Mouse (Mus musculus): Measurements from ENCODE around the gene Fam187b. TPM values are rescaled to one million over a fixed set of nuclear protein-coding genes. Genes with fewer than 3 reads are reported as not detected.

The Fam187b gene
- polyA plus RNA-seq, 1 experiment, result not detected

DNA sequence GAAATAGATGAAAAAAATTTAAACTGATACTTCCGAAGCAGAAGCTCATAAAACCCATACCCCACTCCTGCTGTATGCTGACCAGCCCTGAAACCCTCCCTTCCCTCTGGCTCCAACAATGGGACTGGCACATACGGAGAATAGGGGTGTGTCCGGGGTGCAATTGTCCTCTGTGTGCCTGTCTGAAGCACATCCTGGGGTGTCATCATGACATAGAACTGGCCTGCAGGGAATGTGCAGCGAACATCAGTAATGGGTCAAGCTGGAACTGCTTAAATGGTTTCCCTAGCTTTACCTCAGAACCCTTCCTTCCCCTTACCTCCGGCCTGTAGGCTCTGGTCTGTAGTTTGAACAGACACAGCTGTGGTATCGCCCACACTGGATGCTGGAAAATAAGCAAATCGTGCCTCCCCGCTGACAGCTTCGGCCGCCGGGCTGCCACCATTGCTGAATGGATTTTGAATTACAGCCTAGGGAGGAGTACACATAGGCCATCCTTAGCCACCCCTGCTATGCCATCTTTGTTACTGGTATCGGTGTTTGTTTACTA is 18.5 kb upstream of the Fam187b start:
- Histone ChIP-seq H3K27me3 (ENCODE audit: control insufficient read depth, insufficient read depth, insufficient read length) (no peaks in the 10 kb centered on the region), H3ac (ENCODE audit: control insufficient read depth, insufficient read length) (peak overlapping the region; percentile 89), H3K4me3 (peak overlapping the region; percentile 32), H3K36me3 (ENCODE audit: control insufficient read depth, insufficient read depth) (peaks cover 3% of the 10 kb centered on the region), H3K79me2 (ENCODE audit: control insufficient read depth, insufficient read depth) (peaks cover 8% of the 10 kb centered on the region), H3K4me2 (ENCODE audit: low read depth) (peak overlapping the region; percentile 55)
- TF ChIP-seq TCF3 (IDR thresholded peaks at IDR 0.05; ENCODE audit: insufficient read length, low read depth), result no peak
- TF ChIP-seq MYOD1 (IDR thresholded peaks at IDR 0.05; ENCODE audit: control insufficient read depth in 1 of 3, insufficient read length in 2 of 3, low read depth in 2 of 3), result no peak
- no peak for TF ChIP-seq E2F4 (IDR thresholded peaks at IDR 0.05; ENCODE audit: insufficient read depth)
- no peak for TF ChIP-seq SRF (IDR thresholded peaks at IDR 0.05; ENCODE audit: control insufficient read depth, insufficient read length, low read depth)
- no peak for TF ChIP-seq MYOG (IDR thresholded peaks at IDR 0.05; ENCODE audit: control insufficient read depth in 1 of 3, insufficient read depth in 1 of 3, insufficient read length in 2 of 3, low read depth in 2 of 3)
- TF ChIP-seq USF1 (IDR thresholded peaks at IDR 0.05; ENCODE audit: low read depth), result no peak
- TF ChIP-seq MAX (IDR thresholded peaks at IDR 0.05; ENCODE audit: low read depth), result no peak
- TF ChIP-seq POLR2A (IDR thresholded peaks at IDR 0.05; ENCODE audit: insufficient read length, low read depth), result no peak
- no peak for TF ChIP-seq POLR2AphosphoS2 (IDR thresholded peaks at IDR 0.05; ENCODE audit: insufficient read length, low read depth)
- TF ChIP-seq CEBPB (IDR thresholded peaks at IDR 0.05; ENCODE audit: insufficient read depth, poor library complexity, severe bottlenecking), result no peak

- TF ChIP-seq MAX (IDR thresholded peaks at IDR 0.05; ENCODE audit: low read depth) (no peak), CEBPB (IDR thresholded peaks at IDR 0.05; ENCODE audit: insufficient read depth, poor library complexity, severe bottlenecking) (no peak), TCF3 (IDR thresholded peaks at IDR 0.05; ENCODE audit: insufficient read length, low read depth) (no peak), SRF (IDR thresholded peaks at IDR 0.05; ENCODE audit: control insufficient read depth, insufficient read length, low read depth) (no peak), REST (IDR thresholded peaks at IDR 0.05; ENCODE audit: insufficient read depth, insufficient read length) (no peak), POLR2A (IDR thresholded peaks at IDR 0.05; ENCODE audit: insufficient read length, low read depth) (peak; percentile 55), MYOD1 (IDR thresholded peaks at IDR 0.05; ENCODE audit: control insufficient read depth in 1 of 3, insufficient read length in 2 of 3, low read depth in 2 of 3) (peak in 2 of 3 experiments; percentile 41 to 65), MYOG (IDR thresholded peaks at IDR 0.05; ENCODE audit: control insufficient read depth in 1 of 3, insufficient read depth in 1 of 3, insufficient read length in 2 of 3, low read depth in 2 of 3) (peak in 2 of 3 experiments; percentile 65 to 76)
- Histone ChIP-seq H3K4me3 (peak overlapping the region; percentile 32), H3K36me3 (ENCODE audit: control insufficient read depth, insufficient read depth) (no peaks in the 10 kb centered on the region)
These were observed 17.8 kb upstream of the Fam187b start for GRCm38 (mm10) chr7:30955584-30956356.

DNA sequence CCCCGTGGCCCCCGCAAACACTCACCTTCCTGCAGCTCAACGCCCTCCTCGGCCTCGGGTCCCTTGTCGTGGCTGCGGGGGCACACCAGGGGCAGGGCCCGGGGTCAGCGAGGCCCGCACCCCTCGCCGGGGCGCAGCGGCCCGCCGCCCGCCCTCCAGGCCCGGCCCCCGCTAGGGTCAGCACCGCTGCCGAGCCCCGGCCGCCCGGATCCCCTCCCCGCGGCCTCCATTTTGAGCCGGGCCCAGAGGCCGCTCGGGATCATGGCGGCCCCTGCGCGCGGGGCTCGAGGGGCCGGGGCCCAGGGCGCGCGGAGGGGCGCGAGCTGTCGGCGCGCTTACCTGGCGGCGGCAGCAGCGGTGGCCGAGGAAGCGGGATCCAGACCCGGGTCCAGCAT is 17.2 kb upstream of the Fam187b start:
- peak overlapping the region; percentile 89 for H3ac ChIP-seq (ENCODE audit: control insufficient read depth, insufficient read length)
- H3K79me2 ChIP-seq (ENCODE audit: control insufficient read depth, insufficient read depth), result peaks cover 8% of the 10 kb centered on the region
- no peak overlapping the region for H3K4me2 ChIP-seq (ENCODE audit: low read depth)
- TF ChIP-seq MAX (IDR thresholded peaks at IDR 0.05; ENCODE audit: low read depth) (no peak), USF1 (IDR thresholded peaks at IDR 0.05; ENCODE audit: low read depth) (no peak), MYOG (IDR thresholded peaks at IDR 0.05; ENCODE audit: control insufficient read depth in 1 of 3, insufficient read depth in 1 of 3, insufficient read length in 2 of 3, low read depth in 2 of 3) (no peak), TCF3 (IDR thresholded peaks at IDR 0.05; ENCODE audit: insufficient read length, low read depth) (no peak), POLR2A (IDR thresholded peaks at IDR 0.05; ENCODE audit: insufficient read length, low read depth) (no peak), CEBPB (IDR thresholded peaks at IDR 0.05; ENCODE audit: insufficient read depth, poor library complexity, severe bottlenecking) (no peak), MYOD1 (IDR thresholded peaks at IDR 0.05; ENCODE audit: control insufficient read depth in 1 of 3, insufficient read length in 2 of 3, low read depth in 2 of 3) (no peak), E2F4 (IDR thresholded peaks at IDR 0.05; ENCODE audit: insufficient read depth) (no peak), REST (IDR thresholded peaks at IDR 0.05; ENCODE audit: insufficient read depth, insufficient read length) (no peak), SRF (IDR thresholded peaks at IDR 0.05; ENCODE audit: control insufficient read depth, insufficient read length, low read depth) (no peak)
- H3K4me3 ChIP-seq, result peak overlapping the region; percentile 32
- H3K27me3 ChIP-seq (ENCODE audit: control insufficient read depth, insufficient read depth, insufficient read length), result no peaks in the 10 kb centered on the region
- no peaks in the 10 kb centered on the region for H3K36me3 ChIP-seq (ENCODE audit: control insufficient read depth, insufficient read depth)

More at GRCm38 (mm10) chr7:30955584-30956356, 17.8 kb upstream of the Fam187b start:
- peak overlapping the region; percentile 89 for H3ac ChIP-seq (ENCODE audit: control insufficient read depth, insufficient read length)
- peaks cover 8% of the 10 kb centered on the region for H3K79me2 ChIP-seq (ENCODE audit: control insufficient read depth, insufficient read depth)
- H3K27me3 ChIP-seq (ENCODE audit: control insufficient read depth, insufficient read depth, insufficient read length), result no peaks in the 10 kb centered on the region
- peak overlapping the region; percentile 55 for H3K4me2 ChIP-seq (ENCODE audit: low read depth)

DNA sequence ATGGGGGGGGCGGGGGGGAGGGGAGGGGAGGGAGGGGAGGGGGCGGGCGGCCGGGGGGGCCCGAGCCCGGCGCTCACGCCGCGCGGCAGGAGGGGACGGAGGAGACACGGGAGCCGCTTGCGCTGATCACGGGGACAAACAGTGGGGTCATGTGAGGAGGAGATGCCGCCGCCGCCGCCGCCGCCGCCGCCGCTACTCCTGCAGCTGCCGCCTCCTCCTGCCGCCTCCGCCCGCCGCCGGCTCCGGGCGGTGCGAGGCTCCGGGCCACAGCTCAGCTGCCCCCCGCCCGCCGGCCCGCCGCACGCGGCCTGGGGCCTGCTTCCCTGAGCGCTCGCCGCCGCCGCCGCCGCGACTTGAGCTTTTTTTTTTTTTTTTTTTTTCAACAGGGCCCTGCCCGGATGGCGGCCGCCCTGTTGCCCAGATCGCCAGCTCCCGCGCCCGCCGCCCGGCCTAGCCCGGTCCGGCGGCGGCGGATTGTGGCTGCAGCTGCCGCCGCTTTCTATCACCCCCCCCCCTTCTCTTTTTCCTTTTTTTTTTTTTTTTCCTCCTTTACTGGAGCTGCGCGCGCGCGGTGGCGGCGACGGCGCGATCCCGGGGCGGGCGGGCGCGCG is 16.7 kb upstream of the Fam187b start, which contains the start of gene Usf2:
Gene Usf2 (minus strand): TSS at position 48 of the 611 bp plus-strand sequence.
- Histone ChIP-seq H3K4me2 (ENCODE audit: low read depth) (peak within 1 kb of the TSS; percentile 82), H3K36me3 (ENCODE audit: control insufficient read depth, insufficient read depth) (no peaks in the 10 kb centered on the region), H3K79me2 (ENCODE audit: control insufficient read depth, insufficient read depth) (peaks cover 8% of the 10 kb centered on the region), H3ac (ENCODE audit: control insufficient read depth, insufficient read length) (peak within 1 kb of the TSS; percentile 89), H3K27me3 (ENCODE audit: control insufficient read depth, insufficient read depth, insufficient read length) (no peaks in the 10 kb centered on the region), H3K4me3 (peak within 1 kb of the TSS; percentile 32)
- TF ChIP-seq MYOG (IDR thresholded peaks at IDR 0.05; ENCODE audit: control insufficient read depth in 1 of 3, insufficient read depth in 1 of 3, insufficient read length in 2 of 3, low read depth in 2 of 3), result peak in 1 of 3 experiments; percentile 9
- peak; percentile 57 for TF ChIP-seq POLR2A (IDR thresholded peaks at IDR 0.05; ENCODE audit: insufficient read length, low read depth)
- no peak for TF ChIP-seq CEBPB (IDR thresholded peaks at IDR 0.05; ENCODE audit: insufficient read depth, poor library complexity, severe bottlenecking)
- peak in 2 of 3 experiments; percentile 4 to 55 for TF ChIP-seq MYOD1 (IDR thresholded peaks at IDR 0.05; ENCODE audit: control insufficient read depth in 1 of 3, insufficient read length in 2 of 3, low read depth in 2 of 3)
- no peak for TF ChIP-seq MAX (IDR thresholded peaks at IDR 0.05; ENCODE audit: low read depth)
- peak; percentile 74 for TF ChIP-seq POLR2AphosphoS2 (IDR thresholded peaks at IDR 0.05; ENCODE audit: insufficient read length, low read depth)
